Mouse (Mus musculus) right cerebral cortex, adult 18-20 months (tissue): ENCODE measurements around the gene Rab5c.

Source experiments
- DNase-seq: peaks from one replicate; pipeline ENCODE4 v3.0.0; 2022; ENCODE audit warnings: mixed read lengths

Gene Rab5c

DNA sequence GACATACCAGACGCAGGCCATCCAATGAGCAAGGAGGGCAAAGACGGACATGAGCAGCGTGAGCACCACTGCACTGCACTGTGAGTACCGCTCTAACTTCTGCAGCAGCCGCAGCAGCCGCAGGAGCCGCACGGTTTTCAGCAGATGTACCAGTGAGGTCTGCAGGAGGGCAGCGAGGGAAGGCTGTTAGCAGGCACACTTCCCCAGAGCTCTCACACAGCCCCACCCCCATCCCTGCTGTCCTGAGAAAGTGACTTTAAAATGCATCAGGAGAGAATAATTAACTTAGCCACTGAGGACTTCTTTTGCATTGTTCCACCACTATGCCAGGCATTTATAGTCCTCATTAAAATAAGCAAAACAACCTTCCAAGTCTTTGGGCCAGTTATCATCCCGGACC, 14.3 kb upstream of the Rab5c start:
- DNase-seq = peak; percentile 50

DNA sequence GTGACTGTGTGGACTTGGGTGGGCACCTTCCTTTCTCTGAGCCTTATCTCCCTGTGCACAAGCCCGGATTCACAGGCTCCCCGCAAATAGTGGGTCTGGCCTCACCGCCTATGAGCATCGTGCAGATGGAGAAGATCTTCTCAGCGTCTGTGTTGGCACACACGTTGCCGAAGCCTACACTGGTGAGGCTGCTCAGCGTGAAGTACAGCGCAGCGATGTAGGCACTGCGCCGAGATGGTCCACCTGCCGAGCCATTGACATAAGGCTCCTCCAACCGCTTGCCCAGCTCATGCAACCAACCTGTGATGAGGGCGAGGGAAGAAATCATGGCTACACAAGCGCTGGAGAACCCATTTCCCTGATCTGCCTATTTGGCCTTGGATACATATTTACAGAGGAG, 12.1 kb upstream of the Rab5c start:
- DNase-seq = peak; percentile 37

DNA sequence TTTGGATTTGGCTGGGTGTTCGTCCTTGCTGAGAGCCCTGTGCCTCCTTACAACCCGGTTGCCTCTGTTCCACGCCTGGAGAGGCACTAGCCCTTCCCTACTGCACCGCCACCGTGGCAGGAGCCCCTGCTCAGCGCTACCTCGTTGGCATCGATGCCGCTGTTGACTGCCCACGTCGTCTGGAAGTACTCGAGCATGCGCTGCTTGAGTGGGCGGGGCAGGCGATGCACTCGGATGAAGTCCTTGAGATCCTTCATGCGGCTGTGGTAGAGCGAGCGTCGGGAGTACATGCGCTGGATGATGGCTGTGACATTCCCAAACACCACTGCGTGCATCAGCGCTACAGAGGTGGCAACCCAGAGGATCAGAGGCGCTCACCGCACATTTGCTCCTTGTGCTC, 11.5 kb upstream of the Rab5c start:
- peak; percentile 80 for DNase-seq

DNA sequence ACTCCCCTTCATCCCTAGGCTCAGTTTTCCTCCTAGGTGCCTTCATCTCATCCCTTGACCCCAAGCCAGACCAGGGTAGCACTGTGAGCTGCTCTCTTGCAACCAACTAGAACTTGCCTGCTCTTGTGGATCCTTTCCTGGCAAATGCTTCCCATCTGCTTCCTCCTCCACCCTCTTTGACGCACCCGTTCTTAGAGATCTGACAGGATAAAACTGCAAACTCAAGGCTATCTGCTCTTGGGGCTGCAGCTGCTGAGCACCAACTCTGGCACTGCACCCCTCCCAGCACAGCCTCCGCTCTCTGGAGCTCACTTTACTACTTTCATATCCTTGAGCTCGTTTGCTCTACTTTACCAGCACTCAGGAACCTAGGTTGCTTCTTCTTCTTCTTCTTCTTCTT, 10.6 kb upstream of the Rab5c start:
- DNase-seq = peak; percentile 75

DNA sequence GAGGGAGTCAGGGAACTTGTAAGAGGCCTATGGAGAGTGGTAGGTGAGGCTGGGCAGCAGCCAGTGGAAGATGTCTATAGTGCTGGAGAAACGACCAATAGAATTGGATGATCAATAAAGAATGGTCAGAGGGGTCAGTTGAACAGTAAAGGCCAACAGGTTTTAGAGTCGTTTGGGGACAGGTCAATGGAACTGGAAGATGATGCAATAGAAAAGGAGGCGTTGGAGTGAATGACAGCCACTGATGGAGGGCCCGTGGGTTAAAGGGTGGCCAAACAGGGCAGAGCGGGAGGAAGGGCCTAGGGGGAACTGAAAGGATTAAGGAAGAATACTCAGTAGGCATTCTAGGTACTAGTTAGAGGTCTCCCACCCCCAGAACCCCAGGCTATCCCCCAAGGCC, 9.1 kb upstream of the Rab5c start:
- DNase-seq = no peak

DNA sequence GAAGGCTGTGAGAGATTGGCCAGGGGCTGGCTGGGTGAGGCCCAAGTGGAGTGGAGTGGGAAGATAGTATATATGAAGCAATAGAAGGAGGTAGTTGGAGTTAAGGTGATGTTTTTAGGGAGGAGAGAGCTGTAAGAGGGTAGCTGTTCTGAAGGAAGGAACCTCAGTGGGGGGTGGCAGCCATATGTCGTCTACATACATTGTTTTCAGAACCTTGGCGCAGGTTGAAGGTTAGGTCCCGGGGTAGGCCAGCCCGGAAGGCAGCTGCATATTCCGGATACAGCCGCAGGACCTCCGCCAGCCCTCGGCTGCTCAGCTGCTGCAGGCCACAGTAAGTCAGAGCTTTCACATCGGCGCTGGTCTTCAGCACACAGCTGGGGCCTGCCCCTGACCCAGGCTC, 8.5 kb upstream of the Rab5c start:
- DNase-seq = no peak

DNA sequence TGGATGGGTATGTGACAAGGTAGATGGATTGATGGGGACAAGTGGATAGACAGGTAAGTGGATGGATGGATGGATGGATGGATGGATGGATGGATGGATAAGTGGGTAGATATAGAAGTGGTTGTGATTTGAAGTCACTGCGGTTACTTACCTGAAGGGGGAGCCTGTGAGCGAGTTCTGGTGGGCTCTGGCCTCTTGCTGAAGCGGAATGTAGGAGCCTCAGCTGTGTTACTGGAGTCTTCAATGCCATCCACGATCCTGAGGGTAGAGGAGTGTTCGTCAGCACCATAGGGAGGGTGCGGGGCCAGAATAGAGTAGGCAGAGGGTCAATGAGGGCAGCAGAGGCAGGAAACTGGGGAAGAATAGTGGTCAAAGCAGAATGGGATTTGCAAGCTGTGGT, 7.1 kb upstream of the Rab5c start:
- DNase-seq = peak; percentile 49

DNA sequence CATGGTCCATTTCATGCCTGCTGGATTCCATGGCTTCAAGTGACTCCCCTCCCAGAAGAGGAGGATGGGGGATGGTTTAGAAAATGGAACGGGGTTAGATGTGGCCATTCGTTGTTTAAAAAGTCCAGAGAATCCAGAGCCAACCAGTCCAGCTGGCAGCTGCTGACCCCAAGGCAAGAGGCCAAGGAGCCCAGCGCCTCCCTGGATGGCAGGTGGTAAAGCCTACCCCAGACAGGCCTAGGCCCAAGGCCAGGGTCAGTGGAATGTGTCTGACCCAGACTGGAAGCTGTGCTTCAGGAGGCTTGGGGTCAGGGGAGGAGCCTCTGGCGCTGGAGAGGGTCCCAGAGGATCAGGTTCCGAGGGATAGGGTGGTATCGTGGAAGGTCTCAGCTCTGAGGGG, 3.3 kb upstream of the Rab5c start:
- no peak for DNase-seq

DNA sequence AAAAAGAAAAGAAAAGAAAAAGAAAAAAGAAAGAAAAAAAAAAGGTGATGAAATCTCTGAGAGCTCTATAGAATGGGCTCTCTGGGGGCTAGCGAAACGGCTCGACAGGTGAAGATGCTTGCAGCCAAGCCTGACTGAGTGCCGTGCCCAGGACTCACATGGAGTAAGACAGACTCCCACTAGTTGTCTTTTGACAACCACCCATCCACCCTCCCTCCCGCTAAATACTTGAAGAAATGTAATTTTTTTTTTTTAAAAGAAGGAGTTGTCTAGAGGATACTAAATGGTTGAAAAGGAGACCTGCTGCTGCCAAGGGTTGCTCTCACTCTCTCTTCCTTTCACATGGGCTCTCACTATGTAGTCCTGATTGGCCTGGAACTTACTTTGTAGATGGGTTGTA, 734 bp upstream of the Rab5c start:
- no peak for DNase-seq

DNA sequence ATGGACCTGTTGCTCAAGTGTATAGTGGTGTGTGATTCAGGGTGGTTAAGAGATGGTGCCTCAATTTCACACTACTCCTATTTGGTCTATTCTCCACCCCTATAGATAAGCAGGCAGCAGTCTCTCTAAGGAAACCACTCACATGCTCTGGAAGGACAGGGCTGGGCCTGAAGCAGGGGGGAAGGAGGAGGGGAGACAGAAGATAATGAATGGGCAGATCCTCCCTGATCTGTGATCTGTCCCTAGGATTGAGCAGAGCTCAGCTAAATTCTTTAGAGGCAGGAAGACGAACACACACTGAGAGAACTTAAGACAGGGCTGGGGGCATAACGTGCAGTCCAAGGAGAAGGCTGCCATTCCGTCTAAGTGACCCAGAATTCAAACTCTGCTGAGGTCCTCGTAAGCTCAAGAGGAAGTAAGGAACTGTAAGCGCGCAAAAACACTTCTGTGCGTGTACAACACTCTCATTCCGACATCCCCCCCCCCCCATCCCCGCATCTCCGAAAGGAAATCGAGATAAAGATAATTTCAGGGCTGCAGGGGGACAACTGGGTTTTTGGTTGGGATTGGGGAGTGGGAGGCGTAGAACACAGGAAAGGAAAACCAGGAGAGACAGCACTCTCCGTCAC, 796 bp downstream of the Rab5c start:
- DNase-seq = no peak

DNA sequence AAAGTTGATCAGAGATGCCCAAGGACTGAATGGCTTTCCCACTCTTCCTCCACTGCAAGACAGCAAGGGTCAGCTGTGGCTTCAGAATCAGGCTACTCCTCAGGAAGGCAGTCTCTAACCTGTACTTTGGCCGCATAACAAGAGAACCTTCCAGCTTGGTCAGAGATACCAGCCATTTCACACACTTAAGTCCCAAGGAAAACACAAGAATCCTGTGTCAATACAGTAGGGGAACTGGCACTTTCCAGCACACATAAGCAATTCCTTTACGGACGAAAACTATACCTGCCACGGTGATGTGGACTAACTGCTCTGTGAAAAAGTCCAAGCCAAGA, 1.3 kb downstream of the Rab5c start:
- no peak for DNase-seq

DNA sequence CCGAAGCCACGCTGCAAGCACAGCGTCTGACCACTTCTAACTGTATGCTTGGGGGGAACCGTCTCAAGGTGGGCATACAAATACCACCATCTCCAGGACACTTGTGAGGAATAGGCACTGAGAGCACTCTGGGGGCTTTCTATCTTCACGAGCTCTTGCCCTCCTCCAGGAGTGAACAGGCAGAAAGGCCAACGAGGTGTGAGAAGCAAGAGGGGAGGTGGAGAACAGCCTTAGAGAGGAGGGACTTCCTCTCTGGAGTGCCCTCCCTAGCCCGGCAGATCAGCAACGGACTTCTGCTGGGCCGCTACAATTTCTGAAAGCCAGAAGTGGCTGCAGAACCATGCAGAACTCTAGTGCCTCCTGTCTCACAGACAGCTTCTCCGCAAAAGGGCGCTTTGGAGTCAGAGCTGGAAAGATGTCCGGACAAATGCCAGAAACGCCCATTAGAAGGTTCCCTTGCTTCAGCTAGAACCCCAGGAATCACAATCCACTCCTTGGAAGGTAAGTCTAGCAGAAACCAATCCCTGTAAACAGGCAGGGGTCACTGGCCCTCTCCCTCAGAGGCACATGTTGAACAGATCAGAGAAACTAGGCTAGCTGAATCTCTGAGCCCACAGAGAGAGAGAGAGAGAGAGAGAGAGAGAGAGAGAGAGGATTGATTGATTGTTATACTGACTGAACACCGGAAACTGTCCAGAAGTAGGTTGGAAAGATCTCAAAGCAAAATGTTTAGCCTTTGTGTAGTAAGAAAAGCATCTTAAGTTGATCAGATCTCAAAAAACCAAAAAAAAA, 1.9 kb downstream of the Rab5c start:
- no peak for DNase-seq

DNA sequence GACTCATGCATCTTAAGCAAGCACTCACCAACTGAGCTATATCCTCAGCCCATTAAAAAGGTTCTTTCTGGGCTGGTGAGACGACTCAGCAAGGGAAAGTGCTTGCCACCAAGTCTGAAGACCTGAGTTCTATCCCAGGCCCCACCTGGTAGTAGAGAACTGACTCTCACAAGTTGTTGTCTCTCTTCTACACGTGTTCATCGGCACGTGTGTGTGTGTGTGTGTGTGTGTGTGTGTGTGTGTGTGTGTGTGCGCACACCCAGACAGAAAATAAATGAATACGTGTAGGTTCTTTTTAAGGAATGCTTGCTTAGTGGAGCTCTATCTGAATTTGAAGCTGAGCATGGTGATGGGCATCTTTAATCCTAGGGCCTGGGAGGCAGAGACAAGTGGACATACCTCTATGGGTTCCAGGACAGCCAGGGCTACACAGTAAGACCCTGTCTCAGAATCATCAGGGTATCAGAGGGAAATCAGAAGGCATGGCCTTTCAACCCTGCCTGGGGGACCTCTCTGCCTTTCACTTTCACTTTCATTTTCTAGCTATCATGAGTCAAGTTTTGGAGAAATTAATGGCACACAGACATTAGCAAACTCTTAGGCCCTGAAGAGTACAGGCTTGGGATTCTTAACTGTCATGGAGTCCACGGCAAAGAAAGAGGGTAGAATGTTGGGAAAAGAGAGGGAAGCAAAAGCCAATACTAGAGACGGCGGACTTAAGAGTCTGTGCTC, 2.7 kb downstream of the Rab5c start:
- no peak for DNase-seq

DNA sequence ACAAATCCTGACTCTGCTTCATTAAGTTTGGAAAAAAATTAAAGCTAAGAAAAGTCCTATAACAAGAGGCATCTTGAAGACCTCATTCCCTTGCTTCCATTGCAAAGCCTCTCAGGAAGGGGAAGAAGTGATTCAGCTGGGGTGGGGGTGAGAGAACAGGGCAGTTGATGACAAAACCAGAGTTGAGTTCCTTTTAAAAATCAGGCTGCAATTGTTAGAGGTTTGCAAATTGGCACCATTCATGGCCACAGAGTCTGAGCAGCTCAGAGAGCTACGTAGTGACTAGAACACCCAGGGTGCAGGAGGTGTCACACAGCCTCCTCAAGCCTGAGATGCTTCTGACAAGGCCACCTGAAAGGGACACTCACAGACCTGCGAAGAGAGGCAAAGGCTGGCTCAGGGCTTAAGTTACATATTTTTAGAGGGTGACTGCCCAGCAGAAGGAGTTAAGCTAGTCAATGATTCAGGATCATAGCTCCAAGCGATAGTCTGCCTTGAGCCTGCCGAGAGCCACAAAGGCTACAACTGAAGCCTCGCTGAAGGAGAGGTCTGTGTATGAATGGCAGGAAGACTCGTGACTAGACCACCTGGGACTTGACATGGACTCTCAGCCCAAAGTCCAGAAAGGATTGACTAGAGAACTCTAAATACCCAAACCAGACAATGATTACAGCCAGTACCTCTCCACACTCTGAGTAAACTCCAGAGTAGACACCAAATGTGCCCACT, 7.4 kb downstream of the Rab5c start:
- no peak for DNase-seq

DNA sequence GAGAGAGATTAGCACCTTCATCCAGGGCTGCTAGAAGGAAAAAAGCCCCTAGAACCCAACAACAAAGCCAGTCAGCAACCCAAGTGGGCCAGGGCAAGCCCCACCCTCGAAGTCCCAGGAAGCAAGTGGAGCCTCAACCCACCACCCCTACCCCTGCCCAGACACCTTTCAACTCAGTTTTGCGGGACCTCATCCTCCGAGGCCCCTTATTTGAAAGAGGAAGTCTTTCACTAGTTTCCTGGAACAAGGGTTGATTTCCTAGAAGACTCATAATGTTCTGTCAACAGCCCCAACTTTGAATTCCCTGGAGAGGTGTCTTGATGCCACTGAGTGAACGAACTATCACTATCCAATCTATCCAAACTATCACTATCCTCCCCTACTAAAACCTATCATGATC, 8.0 kb downstream of the Rab5c start:
- DNase-seq = no peak

DNA sequence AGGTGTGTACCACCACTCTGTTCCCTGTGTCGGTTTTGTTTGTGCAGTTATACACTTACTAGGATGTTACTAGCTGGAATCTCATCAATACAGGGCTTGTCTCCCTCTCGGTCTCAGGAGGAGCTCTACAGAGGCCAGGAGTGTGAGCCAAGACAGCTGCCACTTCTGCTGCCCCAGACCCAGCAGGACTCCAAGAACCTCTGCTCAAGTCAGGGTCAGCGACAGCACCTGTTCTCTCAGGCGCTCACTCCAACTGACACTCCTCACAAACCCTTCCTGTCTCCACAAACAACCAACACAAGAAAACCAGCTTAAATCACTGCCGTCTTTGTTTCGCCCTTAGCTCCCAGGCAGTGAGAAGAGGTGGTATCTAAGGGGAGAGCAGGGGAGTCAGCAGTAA, 9.4 kb downstream of the Rab5c start:
- DNase-seq = no peak

DNA sequence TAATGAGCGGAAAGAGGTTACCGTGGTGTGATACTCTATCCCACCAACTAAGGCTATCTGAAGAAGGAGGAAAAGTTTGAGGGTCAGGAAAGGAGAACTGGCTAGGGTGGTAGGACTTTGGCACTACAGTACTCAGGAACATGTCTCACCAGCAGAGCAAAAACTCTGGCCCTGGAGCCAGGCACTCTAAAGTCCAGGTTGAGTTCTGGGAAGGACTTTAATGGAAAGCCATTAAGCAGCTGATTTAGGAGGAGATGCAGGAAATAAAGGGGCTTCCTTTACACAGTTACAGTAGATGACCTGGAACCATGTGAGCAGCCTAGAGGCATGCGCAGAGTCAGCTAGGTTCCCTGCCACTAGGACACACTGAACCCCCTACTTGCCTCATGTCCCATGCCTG, 10.8 kb downstream of the Rab5c start:
- no peak for DNase-seq

DNA sequence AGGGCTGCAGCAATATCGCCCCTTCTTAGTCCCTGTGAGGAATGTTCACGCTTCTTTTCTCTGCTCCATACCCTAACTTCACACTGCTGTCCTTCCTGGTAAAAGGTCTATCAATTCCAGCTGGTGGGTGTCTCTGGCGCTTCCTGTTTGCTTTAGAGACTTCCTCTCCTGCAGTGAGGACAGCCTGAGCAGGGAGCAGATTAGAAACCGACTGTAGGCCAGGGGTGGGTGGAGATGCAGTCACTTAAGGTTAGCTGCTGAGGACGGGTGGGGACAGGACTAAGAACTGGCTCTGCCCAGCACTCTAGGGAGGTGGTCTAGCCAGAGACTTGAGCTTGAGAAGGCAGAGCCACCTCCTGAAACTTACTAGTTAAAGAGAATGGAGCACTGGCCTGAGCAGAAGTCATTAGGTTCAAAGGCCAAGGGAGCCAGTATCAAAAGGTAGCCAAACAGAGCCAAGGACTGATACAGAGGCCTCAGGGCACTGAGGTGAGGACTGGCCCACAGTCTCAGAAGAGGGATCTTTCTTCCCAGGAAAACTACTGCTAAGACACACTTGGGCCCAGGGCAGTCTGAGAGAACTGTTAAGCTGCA, 13.0 kb downstream of the Rab5c start:
- no peak for DNase-seq

DNA sequence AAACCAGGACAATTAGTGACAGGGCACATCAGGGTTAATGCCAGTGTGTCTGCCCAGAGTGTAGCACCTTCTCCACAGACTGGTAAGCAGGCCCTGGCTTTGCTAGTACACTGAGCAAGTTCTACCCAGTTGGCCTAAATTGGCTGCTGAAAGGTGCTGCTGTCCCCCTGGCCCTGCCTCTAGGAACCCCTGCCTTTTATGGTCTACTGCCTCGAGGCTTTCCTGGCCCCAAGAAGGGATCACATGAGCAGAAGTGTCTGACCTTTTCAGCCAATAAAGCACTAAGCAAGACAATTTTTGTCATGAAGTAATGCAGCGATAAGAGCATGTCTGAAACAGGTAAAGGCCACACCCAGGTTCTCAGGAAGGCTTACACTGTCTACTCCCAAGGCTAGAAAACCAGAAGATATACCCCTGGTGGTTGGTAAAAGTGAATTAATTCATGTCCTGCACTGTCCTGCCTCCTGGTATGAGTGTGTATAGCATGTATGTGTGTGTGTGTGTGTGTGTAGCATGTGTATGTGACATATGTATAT, 15.5 kb downstream of the Rab5c start:
- DNase-seq = no peak

DNA sequence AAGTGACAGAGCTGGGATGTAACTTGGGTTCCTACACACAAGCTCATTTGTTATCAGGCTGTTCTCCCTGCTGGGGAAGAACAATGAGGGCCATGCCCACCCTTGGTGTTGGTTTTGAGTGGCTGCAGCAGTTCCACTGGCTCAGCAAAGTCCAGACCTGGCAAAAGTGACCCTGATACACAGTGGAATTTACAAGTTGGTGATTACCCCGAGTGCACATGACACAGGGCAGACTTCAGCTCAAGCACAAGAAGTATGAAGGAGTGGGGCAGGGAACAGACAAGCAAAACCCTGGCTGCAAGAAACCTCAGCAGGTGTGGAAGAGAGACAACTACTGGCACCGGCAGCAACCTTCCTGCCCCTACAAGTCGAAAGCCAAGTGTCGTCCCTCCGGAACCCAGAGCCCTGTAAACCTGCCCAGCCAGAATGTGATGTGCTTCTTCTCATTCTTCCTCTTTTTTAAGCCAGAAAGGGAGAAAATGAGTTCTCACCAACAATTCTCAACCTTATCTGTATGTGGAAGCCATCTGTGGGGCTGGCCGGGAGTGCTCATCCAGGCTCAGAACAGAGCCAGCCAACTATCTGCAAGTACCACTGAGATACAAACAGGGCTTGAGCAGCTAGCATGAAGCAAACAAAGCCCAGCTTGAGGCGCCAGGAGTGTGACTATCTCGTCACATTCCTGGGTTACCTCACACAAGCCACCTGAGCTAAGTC, 16.1 kb downstream of the Rab5c start:
- no peak for DNase-seq

DNA sequence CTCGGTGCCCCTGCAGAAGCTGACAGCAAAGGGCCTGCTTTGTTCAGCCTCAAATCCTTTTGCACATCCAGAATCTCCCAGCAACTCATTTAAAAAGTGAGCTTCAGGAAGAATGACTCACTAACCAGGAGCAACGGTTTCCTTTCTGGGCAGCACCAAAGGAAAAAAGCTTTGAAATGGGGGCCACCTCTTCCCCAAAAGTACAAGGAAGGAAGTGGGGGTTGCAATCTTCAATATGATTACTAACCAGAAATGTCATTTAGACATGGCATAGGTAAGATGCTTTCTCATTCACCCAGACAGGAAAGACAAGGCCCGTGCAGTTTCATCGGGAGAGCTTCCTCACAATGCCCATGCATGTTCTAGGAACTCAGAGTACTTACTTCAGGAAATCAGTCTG, 16.8 kb downstream of the Rab5c start:
- no peak for DNase-seq

DNA sequence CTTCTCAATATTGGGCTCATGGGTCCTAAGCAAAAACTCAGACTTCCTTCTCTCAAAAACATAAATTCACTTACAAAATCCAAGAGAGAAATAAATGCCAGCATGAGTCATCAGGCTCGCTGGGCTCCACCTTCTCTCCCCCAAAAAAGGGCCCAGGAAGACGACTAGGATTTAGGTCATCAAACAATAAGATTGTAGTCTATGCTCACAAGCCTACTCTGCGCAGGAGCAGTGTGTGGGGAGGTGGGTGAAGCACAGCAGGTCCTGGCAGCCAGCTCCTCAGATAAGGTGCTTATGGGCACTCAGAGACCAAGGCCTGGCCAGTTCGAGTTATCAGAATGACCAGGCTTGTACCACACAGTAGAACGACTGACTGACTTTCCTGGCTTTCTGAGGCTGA, 17.7 kb downstream of the Rab5c start:
- peak; percentile 63 for DNase-seq
